Mouse (Mus musculus): ENCODE measurements around the gene Plekhf1. TPM values are rescaled to one million over a fixed set of nuclear protein-coding genes. Genes with fewer than 3 reads are reported as not detected.

Plekhf1 gene
- polyA plus RNA-seq, 1 experiment from 2014 or later, result 2.2 TPM

GRCm38 (mm10) chr7:38179896-38180295 is 47.9 kb downstream of the Plekhf1 start:
- Histone ChIP-seq H3K4me1 (replicated peaks; ENCODE audit: control insufficient read depth, insufficient read depth, low read length) (peaks cover 11% of the 10 kb centered on the region), H3K27me3 (replicated peaks; ENCODE audit: control insufficient read depth, insufficient read depth, low read length) (no peaks in the 10 kb centered on the region), H3K9me3 (ENCODE audit: control insufficient read depth, low read length) (no peaks in the 10 kb centered on the region), H3K36me3 (ENCODE audit: control insufficient read depth, insufficient read depth, low read length) (no peaks in the 10 kb centered on the region), H3K9ac (ENCODE audit: low read length) (no peak overlapping the region), H3K4me3 (ENCODE audit: low read depth, low read length) (no peak overlapping the region), H3K27ac (ENCODE audit: low read depth) (no peak overlapping the region), H3K4me2 (ENCODE audit: low read length) (no peak overlapping the region)
- DNase-seq (ENCODE audit: low spot score) (no peak), ATAC-seq (replicated peaks; ENCODE audit: low FRiP score, low TSS enrichment, low read depth) (no peak)
- WGBS, result 72% methylated on average over 3 of the region's 3 CpGs

- Histone ChIP-seq H3K27ac (ENCODE audit: low read depth) (no peak overlapping the region), H3K4me1 (replicated peaks; ENCODE audit: control insufficient read depth, insufficient read depth, low read length) (no peaks in the 10 kb centered on the region), H3K9me3 (ENCODE audit: control insufficient read depth, low read length) (no peaks in the 10 kb centered on the region), H3K27me3 (replicated peaks; ENCODE audit: control insufficient read depth, insufficient read depth, low read length) (peaks cover 14% of the 10 kb centered on the region; the same call in 1 of the 2 replicates), H3K4me2 (ENCODE audit: low read length) (no peak overlapping the region), H3K36me3 (ENCODE audit: control insufficient read depth, insufficient read depth, low read length) (no peaks in the 10 kb centered on the region), H3K9ac (ENCODE audit: low read length) (no peak overlapping the region), H3K4me3 (ENCODE audit: low read depth, low read length) (no peak overlapping the region)
- DNase-seq (ENCODE audit: low spot score), result no peak
- no peak for ATAC-seq (replicated peaks; ENCODE audit: low FRiP score, low TSS enrichment, low read depth)
- WGBS, result 72% methylated on average over 3 of the region's 3 CpGs
Observed at GRCm38 (mm10) chr7:38176056-38176455, 51.8 kb downstream of the Plekhf1 start.

- Histone ChIP-seq H3K9me3 (ENCODE audit: control insufficient read depth, low read length) (no peaks in the 10 kb centered on the region), H3K4me1 (replicated peaks; ENCODE audit: control insufficient read depth, insufficient read depth, low read length) (no peaks in the 10 kb centered on the region), H3K4me2 (ENCODE audit: low read length) (peak overlapping the region; percentile 50), H3K36me3 (ENCODE audit: control insufficient read depth, insufficient read depth, low read length) (no peaks in the 10 kb centered on the region), H3K4me3 (ENCODE audit: low read depth, low read length) (peak overlapping the region; percentile 28), H3K27ac (ENCODE audit: low read depth) (no peak overlapping the region), H3K9ac (ENCODE audit: low read length) (peak overlapping the region; percentile 22; the same call in 1 of the 2 replicates), H3K27me3 (replicated peaks; ENCODE audit: control insufficient read depth, insufficient read depth, low read length) (peaks cover 14% of the 10 kb centered on the region; the same call in 1 of the 2 replicates)
- peak; percentile 67 for DNase-seq (ENCODE audit: low spot score)
- peak; percentile 47; the same call in 1 of the 2 replicates for ATAC-seq (replicated peaks; ENCODE audit: low FRiP score, low TSS enrichment, low read depth)
- WGBS, result 17% methylated on average over 31 of the region's 31 CpGs
Observed at GRCm38 (mm10) chr7:38174321-38175148, 53.3 kb downstream of the Plekhf1 start.

- WGBS, result 19% methylated on average over 14 of the region's 14 CpGs
- H3K4me2 ChIP-seq (ENCODE audit: low read length), result peak overlapping the region; percentile 50
- no peaks in the 10 kb centered on the region for H3K36me3 ChIP-seq (ENCODE audit: control insufficient read depth, insufficient read depth, low read length)
- H3K27me3 ChIP-seq (replicated peaks; ENCODE audit: control insufficient read depth, insufficient read depth, low read length), result peaks cover 14% of the 10 kb centered on the region; the same call in 1 of the 2 replicates
- DNase-seq (ENCODE audit: low spot score) (no peak), ATAC-seq (replicated peaks; ENCODE audit: low FRiP score, low TSS enrichment, low read depth) (no peak)
- peak overlapping the region; percentile 28; the same call in 1 of the 2 replicates for H3K4me3 ChIP-seq (ENCODE audit: low read depth, low read length)
- H3K4me1 ChIP-seq (replicated peaks; ENCODE audit: control insufficient read depth, insufficient read depth, low read length), result no peaks in the 10 kb centered on the region
- no peaks in the 10 kb centered on the region for H3K9me3 ChIP-seq (ENCODE audit: control insufficient read depth, low read length)
- H3K9ac ChIP-seq (ENCODE audit: low read length), result peak overlapping the region; percentile 22; the same call in 1 of the 2 replicates
- no peak overlapping the region for H3K27ac ChIP-seq (ENCODE audit: low read depth)
Observed at GRCm38 (mm10) chr7:38173871-38174270, 53.9 kb downstream of the Plekhf1 start.

GRCm38 (mm10) chr7:38167724-38168141 is 60.1 kb downstream of the Plekhf1 start:
- peak; percentile 72 for DNase-seq (ENCODE audit: low spot score)

More at GRCm38 (mm10) chr7:38167724-38168141, 60.1 kb downstream of the Plekhf1 start:
- Histone ChIP-seq H3K27ac (ENCODE audit: low read depth) (no peak overlapping the region), H3K9me3 (ENCODE audit: control insufficient read depth, low read length) (no peaks in the 10 kb centered on the region), H3K4me2 (ENCODE audit: low read length) (peak overlapping the region; percentile 45), H3K36me3 (ENCODE audit: control insufficient read depth, insufficient read depth, low read length) (no peaks in the 10 kb centered on the region), H3K9ac (ENCODE audit: low read length) (no peak overlapping the region), H3K4me3 (ENCODE audit: low read depth, low read length) (peak overlapping the region; percentile 11; the same call in 1 of the 2 replicates), H3K27me3 (replicated peaks; ENCODE audit: control insufficient read depth, insufficient read depth, low read length) (no peaks in the 10 kb centered on the region), H3K4me1 (replicated peaks; ENCODE audit: control insufficient read depth, insufficient read depth, low read length) (no peaks in the 10 kb centered on the region; the same call in 1 of the 2 replicates)
- ATAC-seq (replicated peaks; ENCODE audit: low FRiP score, low TSS enrichment, low read depth), result no peak
- 13% methylated on average over 11 of the region's 11 CpGs for WGBS

Other genes with a start within 250 kb of the Plekhf1 start
- gene Uri1, start 204.5 kb downstream of the Plekhf1 start, polyA plus RNA-seq (2014; fragmentation: Nextera tagmentation; extraction: Ambion mirVana), result 51.3 and 51.6 TPM in 2 replicates
- 72.6 and 74.7 TPM in 2 replicates for gene Ccne1, start 120.5 kb downstream of the Plekhf1 start, polyA plus RNA-seq (2014; fragmentation: Nextera tagmentation; extraction: Ambion mirVana)
- 13.3 and 13.7 TPM in 2 replicates for gene 1600014C10Rik, start 44.8 kb downstream of the Plekhf1 start, polyA plus RNA-seq (2014; fragmentation: Nextera tagmentation; extraction: Ambion mirVana)
- gene Pop4, start 43.4 kb upstream of the Plekhf1 start, polyA plus RNA-seq (2014; fragmentation: Nextera tagmentation; extraction: Ambion mirVana), result 50.9 and 58.2 TPM in 2 replicates